Mouse (Mus musculus) hindbrain, embryonic 14.5 days (tissue): ENCODE measurements around the gene Trappc3. TPM values are rescaled to one million over a fixed set of nuclear protein-coding genes. Genes with fewer than 3 reads are reported as not detected.

ENCODE experiments used
- ATAC-seq: fragments of 200-750 bp; cut with Nextera tagmentation; 2 replicates; pipeline ENCODE4 v1.8.0; 2017; ENCODE audit warnings: moderate number of reproducible peaks, mild to moderate bottlenecking, moderate TSS enrichment, moderate library complexity; ENCODE audit not compliant: low FRiP score
- DNase-seq: peaks from one replicate; pipeline ENCODE4 v3.0.0-alpha.2; 2015; ENCODE audit warnings: low spot score
- H3K27ac ChIP-seq: fragments of 300-500 bp; sonication (generic); 2 replicates; pipeline ENCODE4 v1.5.1; 2014; ENCODE audit warnings: mild to moderate bottlenecking, moderate library complexity
- H3K27me3 ChIP-seq: fragments of 300-500 bp; sonication (generic); 2 replicates; pipeline ENCODE4 v1.6.1; 2014; ENCODE audit warnings: mild to moderate bottlenecking, low read length, mixed read lengths; ENCODE audit not compliant: control insufficient read depth, insufficient read depth
- H3K36me3 ChIP-seq: fragments of 300-500 bp; sonication (generic); replicated peaks from 2 replicates; pipeline ENCODE4 v1.6.1; 2014; ENCODE audit not compliant: control insufficient read depth, insufficient read depth
- H3K4me1 ChIP-seq: fragments of 300-500 bp; sonication (generic); replicated peaks from 2 replicates; pipeline ENCODE4 v1.6.1; 2014; ENCODE audit warnings: antibody characterized with exemption, low read length, mixed read lengths; ENCODE audit not compliant: control insufficient read depth, insufficient read depth
- H3K4me2 ChIP-seq: fragments of 300-500 bp; sonication (generic); replicated peaks from 2 replicates; pipeline ENCODE4 v1.6.1; 2014; ENCODE audit warnings: mild to moderate bottlenecking, moderate library complexity
- H3K4me3 ChIP-seq: fragments of 300-500 bp; sonication (generic); replicated peaks from 2 replicates; pipeline ENCODE4 v1.5.1; 2014; ENCODE audit warnings: mild to moderate bottlenecking, low read length
- H3K9ac ChIP-seq: fragments of 300-500 bp; sonication (generic); 2 replicates; pipeline ENCODE4 v1.6.1; 2014
- H3K9me3 ChIP-seq: fragments of 300-500 bp; sonication (generic); 2 replicates; pipeline ENCODE4 v1.6.1; 2016; ENCODE audit warnings: low read length; ENCODE audit not compliant: control insufficient read depth
- WGBS: fragments of 180-500 bp; shearing (Covaris S2); extraction: QIAGEN DNeasy Blood & Tissue Kit; methylation state at CpG from one replicate; pipeline ENCODE4 v1.1.7; 2014; 5-methylcytosine and 5-hydroxymethylcytosine counted together
- polyA plus RNA-seq: library from polyadenylated mRNA; unstranded; fragments of >200 nt; fragmentation: Nextera tagmentation; extraction: Ambion mirVana; gene quantifications from 2 replicates; pipeline ENCODE4 v1.2.1, GENCODE M21; 2014

The Trappc3 gene
- polyA plus RNA-seq, 1 experiment from 2014 or later = 40.7 TPM

GRCm38 (mm10) chr4:126313202-126313601, 51.1 kb downstream of the Trappc3 start:
- DNase-seq = no peak
- Histone ChIP-seq H3K9me3 (no peaks in the 10 kb centered on the region), H3K27me3 (no peaks in the 10 kb centered on the region), H3K4me3 (no peak overlapping the region), H3K9ac (no peak overlapping the region), H3K4me1 (0 out of 2 replicates have a peak, but pooled peaks cover 3% of the 10 kb centered on the region), H3K36me3 (peaks cover 41% of the 10 kb centered on the region), H3K4me2 (no peak overlapping the region), H3K27ac (no peak overlapping the region)
- 52% methylated on average over 5 of the region's 5 CpGs for WGBS
- no peak for ATAC-seq

GRCm38 (mm10) chr4:126314393-126314792, 52.3 kb downstream of the Trappc3 start:
- Histone ChIP-seq H3K36me3 (peaks cover 44% of the 10 kb centered on the region), H3K9ac (no peak overlapping the region), H3K4me1 (0 out of 2 replicates have a peak, but pooled peaks cover 3% of the 10 kb centered on the region), H3K4me2 (no peak overlapping the region), H3K9me3 (no peaks in the 10 kb centered on the region), H3K27me3 (no peaks in the 10 kb centered on the region), H3K27ac (no peak overlapping the region), H3K4me3 (no peak overlapping the region)
- no peak for ATAC-seq
- DNase-seq = no peak
- 55% methylated on average over 10 of the region's 10 CpGs for WGBS

DNA sequence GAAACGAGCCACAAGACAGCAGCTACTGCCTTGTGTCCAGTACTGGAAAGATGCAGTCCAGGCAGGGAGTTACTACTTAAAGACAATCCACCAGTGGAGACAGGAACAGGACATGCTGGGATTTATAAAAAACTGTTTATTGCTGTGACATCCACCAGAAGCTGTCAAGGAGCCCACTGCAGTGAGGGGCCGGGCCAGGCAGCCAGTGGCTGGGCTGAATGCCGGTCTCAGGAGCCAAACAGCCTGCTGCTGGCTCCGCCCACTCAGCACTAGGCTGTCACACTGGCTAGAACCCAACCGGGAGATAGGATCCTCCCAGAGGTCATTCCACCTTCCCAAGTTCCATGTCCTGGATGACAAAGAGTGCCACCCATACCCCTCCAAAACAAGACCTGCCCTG, 53.8 kb downstream of the Trappc3 start:
- no peak overlapping the region for H3K9ac ChIP-seq
- H3K36me3 ChIP-seq = peaks cover 44% of the 10 kb centered on the region
- H3K27me3 ChIP-seq = no peaks in the 10 kb centered on the region
- H3K4me3 ChIP-seq = no peak overlapping the region
- no peak overlapping the region for H3K4me2 ChIP-seq
- DNase-seq (no peak), ATAC-seq (no peak)
- no peak overlapping the region for H3K27ac ChIP-seq
- no peaks in the 10 kb centered on the region for H3K9me3 ChIP-seq
- peaks cover 12% of the 10 kb centered on the region; the same call in 1 of the 2 replicates for H3K4me1 ChIP-seq
- 44% methylated on average over 5 of the region's 5 CpGs for whole genome bisulfite sequencing

DNA sequence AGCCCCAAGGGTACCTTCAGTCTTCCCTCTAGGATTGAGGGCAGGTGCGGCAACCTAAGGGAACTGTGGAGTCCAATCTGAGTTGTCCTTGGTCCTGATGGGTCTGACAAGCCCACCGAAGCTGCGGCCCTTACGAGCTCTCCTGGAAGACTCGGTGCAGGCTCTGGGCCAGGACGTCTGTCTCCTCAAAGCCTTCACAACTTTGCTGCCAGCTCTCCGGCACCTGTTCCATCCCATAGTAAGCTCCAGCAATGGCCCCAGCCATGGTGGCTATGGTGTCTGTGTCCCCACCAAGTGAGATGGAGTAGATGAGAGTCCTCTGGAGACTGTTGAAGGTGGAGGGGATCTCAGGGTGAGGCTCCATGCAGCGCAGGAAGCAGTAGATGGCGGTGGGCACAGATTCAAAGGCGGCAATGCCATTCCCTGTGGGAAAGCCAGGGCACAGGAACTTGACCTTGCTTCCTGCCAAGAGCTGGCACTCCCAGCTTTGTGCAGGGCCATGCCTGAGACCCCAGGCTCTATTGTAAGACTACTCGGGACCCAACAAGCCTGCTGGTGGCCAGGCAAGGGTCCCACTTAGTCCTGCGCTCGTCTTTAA, 54.4 kb downstream of the Trappc3 start:
- peaks cover 12% of the 10 kb centered on the region; the same call in 1 of the 2 replicates for H3K4me1 ChIP-seq
- no peak overlapping the region for H3K4me3 ChIP-seq
- H3K36me3 ChIP-seq = peaks cover 44% of the 10 kb centered on the region
- H3K4me2 ChIP-seq = no peak overlapping the region
- ATAC-seq (no peak), DNase-seq (no peak)
- WGBS = 91% methylated on average over 13 of the region's 13 CpGs
- H3K9me3 ChIP-seq = no peaks in the 10 kb centered on the region
- no peaks in the 10 kb centered on the region for H3K27me3 ChIP-seq
- H3K9ac ChIP-seq = no peak overlapping the region
- H3K27ac ChIP-seq = no peak overlapping the region

DNA sequence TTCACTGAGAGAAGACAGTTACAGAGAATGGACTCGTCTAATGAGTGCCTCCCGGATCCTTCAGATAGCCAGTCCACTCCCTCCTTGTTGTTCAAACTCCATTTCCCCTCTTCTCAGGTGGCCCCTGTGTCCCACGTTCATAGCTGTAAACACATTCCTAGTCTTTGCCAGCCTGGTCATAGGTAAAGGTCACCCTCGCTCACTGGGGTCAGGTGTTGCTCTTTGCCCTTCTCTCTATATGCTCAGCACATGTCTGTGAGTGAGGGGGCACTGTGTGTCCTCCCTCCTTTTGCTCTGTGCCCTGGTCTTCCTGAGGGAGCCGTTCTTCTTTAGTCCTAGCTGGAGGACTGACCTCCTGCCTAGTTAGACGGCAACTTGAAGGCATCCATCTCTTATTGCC, 57.7 kb downstream of the Trappc3 start:
- H3K4me2 ChIP-seq = peak overlapping the region; percentile 90; the same call in 1 of the 2 replicates
- H3K9ac ChIP-seq = no peak overlapping the region
- H3K27ac ChIP-seq = no peak overlapping the region
- peaks cover 36% of the 10 kb centered on the region for H3K36me3 ChIP-seq
- H3K4me1 ChIP-seq = peaks cover 9% of the 10 kb centered on the region; the same call in 1 of the 2 replicates
- 94% methylated on average over 6 of the region's 6 CpGs for WGBS
- DNase-seq (no peak), ATAC-seq (no peak)
- H3K4me3 ChIP-seq = no peak overlapping the region
- H3K27me3 ChIP-seq = peaks cover 4% of the 10 kb centered on the region
- H3K9me3 ChIP-seq = no peaks in the 10 kb centered on the region

DNA sequence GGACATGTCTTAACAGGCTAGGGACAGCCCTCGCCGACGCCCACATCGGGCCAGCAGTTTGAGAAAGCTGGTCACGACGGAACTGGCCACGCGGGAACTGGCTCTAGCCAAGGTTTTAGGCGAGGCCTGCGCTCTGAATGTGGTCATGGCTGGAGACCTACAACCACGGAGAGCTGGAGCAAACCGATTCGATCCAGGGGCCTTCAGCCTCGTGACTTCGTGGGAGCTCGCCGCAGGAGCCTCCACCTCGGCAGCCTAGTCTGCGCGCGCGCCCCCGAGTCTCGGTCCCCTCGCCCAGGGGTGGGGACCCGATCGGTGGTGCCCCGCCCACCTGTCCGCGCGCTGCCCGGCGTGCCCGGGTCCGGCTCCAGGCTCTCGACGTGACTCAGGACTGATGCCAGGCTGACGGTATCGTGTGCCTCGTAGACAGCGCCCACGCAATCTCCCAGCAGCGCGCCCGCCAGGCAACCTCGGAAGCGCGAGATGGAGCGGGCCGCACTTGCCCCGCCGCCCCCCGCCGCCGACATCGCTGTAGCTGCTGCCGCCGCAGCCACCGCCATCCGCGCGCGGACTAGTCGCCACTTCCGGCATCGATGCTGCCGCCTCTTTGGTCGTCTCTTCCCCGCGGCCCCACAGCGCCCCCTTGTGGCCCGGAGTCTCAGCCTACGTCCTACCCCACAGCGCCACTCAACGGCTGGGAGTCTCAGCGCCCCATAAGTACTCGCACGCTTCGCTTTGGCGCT, 59.2 kb downstream of the Trappc3 start, which contains the start of gene Adprhl2:
Adprhl2 (minus strand) TSS at position 593 of the 743 bp plus-strand sequence.
- no peaks in the 10 kb centered on the region for H3K9me3 ChIP-seq
- ATAC-seq (peak; percentile 91), DNase-seq (peak; percentile 99)
- peaks cover 19% of the 10 kb centered on the region for H3K4me1 ChIP-seq
- H3K4me3 ChIP-seq = peak within 1 kb of the TSS; percentile 93
- H3K27me3 ChIP-seq = peaks cover 13% of the 10 kb centered on the region
- 1% methylated on average over 79 of the region's 80 CpGs for WGBS
- H3K36me3 ChIP-seq = peaks cover 22% of the 10 kb centered on the region
- peak within 1 kb of the TSS; percentile 90 for H3K4me2 ChIP-seq
- H3K27ac ChIP-seq = peak within 1 kb of the TSS; percentile 86
- H3K9ac ChIP-seq = peak within 1 kb of the TSS; percentile 78

- peak; percentile 31; the same call in 1 of the 2 replicates for ATAC-seq
- no peak for DNase-seq
These were observed 59.9 kb downstream of the Trappc3 start for GRCm38 (mm10) chr4:126321854-126322511.

GRCm38 (mm10) chr4:126322646-126323045, 60.5 kb downstream of the Trappc3 start:
- Histone ChIP-seq H3K4me3 (no peak overlapping the region), H3K27ac (no peak overlapping the region), H3K4me2 (no peak overlapping the region), H3K27me3 (peaks cover 13% of the 10 kb centered on the region), H3K9me3 (no peaks in the 10 kb centered on the region), H3K4me1 (peaks cover 19% of the 10 kb centered on the region), H3K36me3 (peaks cover 9% of the 10 kb centered on the region), H3K9ac (no peak overlapping the region)
- no peak for ATAC-seq
- no peak for DNase-seq
- WGBS = 97% methylated on average over 13 of the region's 13 CpGs

More at GRCm38 (mm10) chr4:126321854-126322511, 59.9 kb downstream of the Trappc3 start:
- Histone ChIP-seq H3K9me3 (no peaks in the 10 kb centered on the region), H3K9ac (no peak overlapping the region), H3K4me1 (peaks cover 19% of the 10 kb centered on the region), H3K4me2 (peak overlapping the region; percentile 90), H3K4me3 (peak overlapping the region; percentile 93), H3K27ac (no peak overlapping the region), H3K27me3 (peaks cover 13% of the 10 kb centered on the region), H3K36me3 (peaks cover 15% of the 10 kb centered on the region)
- 58% methylated on average over 28 of the region's 28 CpGs for WGBS

- H3K9ac ChIP-seq = no peak overlapping the region
- H3K27ac ChIP-seq = 0 out of 2 replicates have a peak overlapping the region, but pooled peaks have one; percentile 26
- whole genome bisulfite sequencing = 27% methylated on average over 13 of the region's 13 CpGs
- H3K36me3 ChIP-seq = no peaks in the 10 kb centered on the region
- H3K9me3 ChIP-seq = no peaks in the 10 kb centered on the region
- ATAC-seq (no peak), DNase-seq (no peak)
- peaks cover 19% of the 10 kb centered on the region for H3K4me1 ChIP-seq
- peak overlapping the region; percentile 36 for H3K4me2 ChIP-seq
- peaks cover 13% of the 10 kb centered on the region for H3K27me3 ChIP-seq
- no peak overlapping the region for H3K4me3 ChIP-seq
These were observed 62.7 kb downstream of the Trappc3 start for GRCm38 (mm10) chr4:126324861-126325260.
